Mouse (Mus musculus) thymus, adult 2 months (tissue): Measurements from ENCODE around the gene Asb17.

Experiments
- CTCF ChIP-seq: fragments of 200-500 bp; IDR thresholded peaks from 2 replicates; pipeline ENCODE4 v1.5.1; 2012; ENCODE audit warnings: mild to moderate bottlenecking, control low read depth, low read length, moderate library complexity, borderline replicate concordance; ENCODE audit not compliant: control insufficient read depth, poor library complexity, insufficient read depth; ENCODE audit errors: extremely low read depth
- POLR2A ChIP-seq: fragments of 200-500 bp; IDR thresholded peaks from 2 replicates; pipeline ENCODE4 v1.6.1; 2012; ENCODE audit warnings: mild to moderate bottlenecking, low read length, control low read depth, moderate library complexity; ENCODE audit not compliant: control insufficient read depth, poor library complexity, insufficient read depth; ENCODE audit errors: extremely low read depth

- TF ChIP-seq CTCF: no peak
- no peak for TF ChIP-seq POLR2A
These were observed 17.4 kb upstream of the Asb17 start for GRCm38 (mm10) chr3:153826616-153827015.
